Mouse (Mus musculus) cortical plate, adult 2 months (tissue): ENCODE measurements at regions not wholly inside any gene's neighbourhood (a gene's known extent, or its start where the extent isn't known, plus 50 kb on each side); places are given as distances from the start of the nearest gene placed in this dataset.
"Not testable (repeated sequence)": the region's sequence is repeated elsewhere in the genome, so short reads cannot be mapped to it uniquely, and the experiment has no call there.

Experiments
- H3K27ac ChIP-seq: fragments of 200-500 bp; 2 replicates; pipeline ENCODE4 v1.5.1; 2012; ENCODE audit warnings: low read length, control low read depth, inconsistent platforms; ENCODE audit not compliant: insufficient read depth
- H3K4me1 ChIP-seq: fragments of 200-500 bp; 2 replicates; pipeline ENCODE4 v1.6.1; 2011; ENCODE audit warnings: low read length; ENCODE audit not compliant: control insufficient read depth, insufficient read depth
- H3K4me3 ChIP-seq: fragments of 200-500 bp; 2 replicates; pipeline ENCODE4 v1.5.1; 2011; ENCODE audit warnings: mild to moderate bottlenecking, low read length, control low read depth; ENCODE audit not compliant: insufficient read depth
- CTCF ChIP-seq: fragments of 200-500 bp; IDR thresholded peaks from 2 replicates; pipeline ENCODE4 v1.5.1; 2011; ENCODE audit warnings: mild to moderate bottlenecking, control low read depth, low read length; ENCODE audit not compliant: insufficient read depth; ENCODE audit errors: extremely low read depth
- POLR2A ChIP-seq: fragments of 200-500 bp; IDR thresholded peaks from 2 replicates; pipeline ENCODE4 v1.6.1; 2011; ENCODE audit warnings: mild to moderate bottlenecking, low read length, control low read depth; ENCODE audit not compliant: insufficient read depth; ENCODE audit errors: extremely low read depth

GRCm38 (mm10) chr17:81250748-81251147 is 185.9 kb upstream of the Thumpd2 start:
- Histone ChIP-seq H3K4me1 (no peaks in the 10 kb centered on the region), H3K27ac (no peak overlapping the region), H3K4me3 (no peak overlapping the region)
- TF ChIP-seq POLR2A (no peak), CTCF (no peak)

- no peak for TF ChIP-seq CTCF
- TF ChIP-seq POLR2A = no peak
- no peak overlapping the region for H3K27ac ChIP-seq
- no peaks in the 10 kb centered on the region for H3K4me1 ChIP-seq
- no peak overlapping the region for H3K4me3 ChIP-seq
Observed at GRCm38 (mm10) chr17:81246156-81246555, 181.3 kb upstream of the Thumpd2 start.

GRCm38 (mm10) chr17:81231771-81232170 is 166.9 kb upstream of the Thumpd2 start:
- H3K4me3 ChIP-seq, H3K27ac ChIP-seq, H3K4me1 ChIP-seq: not testable (repeated sequence)

GRCm38 (mm10) chr17:81225281-81225680 is 160.4 kb upstream of the Thumpd2 start:
- Histone ChIP-seq H3K27ac (no peak overlapping the region), H3K4me1 (no peaks in the 10 kb centered on the region), H3K4me3 (no peak overlapping the region)
- no peak for TF ChIP-seq CTCF
- no peak for TF ChIP-seq POLR2A

- TF ChIP-seq POLR2A (no peak), CTCF (no peak)
- Histone ChIP-seq H3K27ac (no peak overlapping the region), H3K4me1 (no peaks in the 10 kb centered on the region), H3K4me3 (no peak overlapping the region)
Observed at GRCm38 (mm10) chr17:81221436-81221835, 156.6 kb upstream of the Thumpd2 start.

GRCm38 (mm10) chr17:81214844-81215243 is 150.0 kb upstream of the Thumpd2 start:
- Histone ChIP-seq H3K4me3 (no peak overlapping the region), H3K4me1 (no peaks in the 10 kb centered on the region), H3K27ac (no peak overlapping the region)
- no peak for TF ChIP-seq POLR2A
- no peak for TF ChIP-seq CTCF

- H3K27ac ChIP-seq = no peak overlapping the region
- H3K4me1 ChIP-seq = no peaks in the 10 kb centered on the region
- TF ChIP-seq POLR2A (no peak), CTCF (no peak)
- H3K4me3 ChIP-seq = no peak overlapping the region
Observed at GRCm38 (mm10) chr17:81212043-81212442, 147.2 kb upstream of the Thumpd2 start.

- no peak overlapping the region for H3K4me3 ChIP-seq
Observed at GRCm38 (mm10) chr17:81210389-81210788, 145.5 kb upstream of the Thumpd2 start.

GRCm38 (mm10) chr17:81209323-81209722 is 144.4 kb upstream of the Thumpd2 start:
- Histone ChIP-seq H3K4me3 (no peak overlapping the region), H3K4me1 (no peaks in the 10 kb centered on the region), H3K27ac (no peak overlapping the region)
- no peak for TF ChIP-seq POLR2A
- no peak for TF ChIP-seq CTCF

More at GRCm38 (mm10) chr17:81210389-81210788, 145.5 kb upstream of the Thumpd2 start:
- Histone ChIP-seq H3K4me1 (no peaks in the 10 kb centered on the region), H3K27ac (no peak overlapping the region)
- TF ChIP-seq CTCF = no peak
- TF ChIP-seq POLR2A = no peak

GRCm38 (mm10) chr17:81201052-81201451 is 136.2 kb upstream of the Thumpd2 start:
- Histone ChIP-seq H3K27ac (no peak overlapping the region), H3K4me3 (no peak overlapping the region), H3K4me1 (no peaks in the 10 kb centered on the region)
- TF ChIP-seq CTCF (no peak), POLR2A (no peak)

GRCm38 (mm10) chr17:81194006-81194405 is 129.1 kb upstream of the Thumpd2 start:
- Histone ChIP-seq H3K4me3 (no peak overlapping the region), H3K27ac (no peak overlapping the region), H3K4me1 (no peaks in the 10 kb centered on the region; the same call in 1 of the 2 replicates)
- no peak for TF ChIP-seq CTCF
- no peak for TF ChIP-seq POLR2A
